20 mouse cellular contexts compared by ENCODE assay signal in genomic region chr5:106349851-106350515, GRCm38 (mm10).
"Had no signal": no experiment of that assay in that cellular context is flagged by ENCODE, and none has a peak within 500 bp of the region (broad histone marks: within the 10 kb centered on the region; RNA-seq: fewer than 3 reads in every experiment).

No protein-coding gene starts in this region.

- H3K9me3 ChIP-seq: kidney, embryonic 15.5 days; limb, embryonic 12.5 days; limb, embryonic 15.5 days; neural tube, embryonic 12.5 days; neural tube, embryonic 15.5 days; stomach, embryonic 15.5 days had no signal

- H3K27me3 ChIP-seq: neural tube, embryonic 12.5 days; neural tube, embryonic 15.5 days; stomach, embryonic 15.5 days had no signal

- ATAC-seq: liver, postnatal 0 days; lung, postnatal 0 days had no signal

- H3K36me3 ChIP-seq: kidney, embryonic 15.5 days; limb, embryonic 12.5 days; limb, embryonic 15.5 days; neural tube, embryonic 12.5 days; neural tube, embryonic 15.5 days; stomach, embryonic 15.5 days had no signal

- H3K4me1 ChIP-seq: kidney, embryonic 15.5 days; limb, embryonic 15.5 days; neural tube, embryonic 12.5 days; stomach, embryonic 15.5 days had no signal

- H3K4me2 ChIP-seq: kidney, embryonic 15.5 days; limb, embryonic 12.5 days; limb, embryonic 15.5 days; liver, embryonic 11.5 days; lung, embryonic 14.5 days; neural tube, embryonic 12.5 days; neural tube, embryonic 15.5 days; stomach, embryonic 15.5 days had no signal

- H3K27ac ChIP-seq: kidney, embryonic 15.5 days; left cerebral cortex, adult 2 months; limb, embryonic 12.5 days; limb, embryonic 15.5 days; liver, embryonic 14.5 days; macrophage; neural tube, embryonic 12.5 days; neural tube, embryonic 15.5 days; stomach, embryonic 15.5 days had no signal

- H3K9ac ChIP-seq: kidney, embryonic 15.5 days; limb, embryonic 12.5 days; limb, embryonic 15.5 days; liver, embryonic 14.5 days; liver, postnatal 0 days; lung, embryonic 14.5 days; neural tube, embryonic 12.5 days; neural tube, embryonic 15.5 days; stomach, embryonic 15.5 days had no signal

- H3K4me3 ChIP-seq: kidney, embryonic 15.5 days; left cerebral cortex, adult 2 months; limb, embryonic 12.5 days; limb, embryonic 15.5 days; neural tube, embryonic 12.5 days; neural tube, embryonic 15.5 days; stomach, embryonic 15.5 days had no signal

- DNase-seq: kidney, adult 11 months; kidney, adult 8-10 months; kidney, postnatal 10 days; kidney, postnatal 36 days; layer of hippocampus, postnatal 36 days; left cerebral cortex, postnatal 4 days; liver, postnatal 0 days; lung, embryonic 14.5 days; thymus, postnatal 25 days had no signal
